Mouse (Mus musculus) Muller cell, postnatal 12 days (primary cell): Measurements from ENCODE around the gene Dnaja2.

Experiments used
- DNase-seq: peaks from one replicate; pipeline ENCODE4 v3.0.0-alpha.2; 2015; ENCODE audit errors: inconsistent ontology term

Gene Dnaja2

GRCm38 (mm10) chr8:85555181-85556145 lies at the start of gene Dnaja2:
Gene Dnaja2, minus strand, starts transcription at chr8:85555344.
- DNase-seq, result peak; percentile 94

- DNase-seq, result no peak
Measured at GRCm38 (mm10) chr8:85604201-85604600, 49.1 kb upstream of the Dnaja2 start.

GRCm38 (mm10) chr8:85603203-85603895 lies 48.2 kb upstream of the Dnaja2 start:
- peak; percentile 31 for DNase-seq

GRCm38 (mm10) chr8:85602737-85603136 lies 47.6 kb upstream of the Dnaja2 start:
- DNase-seq, result peak; percentile 55

GRCm38 (mm10) chr8:85601741-85602140 lies 46.6 kb upstream of the Dnaja2 start:
- no peak for DNase-seq

- DNase-seq, result no peak
Measured at GRCm38 (mm10) chr8:85597413-85598191, 42.5 kb upstream of the Dnaja2 start.

GRCm38 (mm10) chr8:85595391-85595790 lies 40.2 kb upstream of the Dnaja2 start:
- DNase-seq, result no peak

- no peak for DNase-seq
Measured at GRCm38 (mm10) chr8:85594983-85595382, 39.8 kb upstream of the Dnaja2 start.

- DNase-seq, result no peak
Measured at GRCm38 (mm10) chr8:85593324-85593723, 38.2 kb upstream of the Dnaja2 start.

GRCm38 (mm10) chr8:85591532-85591931 lies 36.4 kb upstream of the Dnaja2 start:
- DNase-seq, result peak; percentile 90

GRCm38 (mm10) chr8:85590258-85590657 lies 35.1 kb upstream of the Dnaja2 start:
- no peak for DNase-seq

GRCm38 (mm10) chr8:85588596-85588995 lies 33.5 kb upstream of the Dnaja2 start:
- DNase-seq, result no peak

- no peak for DNase-seq
Measured at GRCm38 (mm10) chr8:85577666-85578065, 22.5 kb upstream of the Dnaja2 start.

GRCm38 (mm10) chr8:85573972-85574496 lies 18.9 kb upstream of the Dnaja2 start:
- DNase-seq, result no peak

- no peak for DNase-seq
Measured at GRCm38 (mm10) chr8:85570466-85570865, 15.3 kb upstream of the Dnaja2 start.

- DNase-seq, result no peak
Measured at GRCm38 (mm10) chr8:85567801-85568200, 12.7 kb upstream of the Dnaja2 start.

- DNase-seq, result no peak
Measured at GRCm38 (mm10) chr8:85565186-85565585, 10.0 kb upstream of the Dnaja2 start.

GRCm38 (mm10) chr8:85563336-85563735 lies 8.2 kb upstream of the Dnaja2 start:
- DNase-seq, result no peak

GRCm38 (mm10) chr8:85559966-85560365 lies 4.8 kb upstream of the Dnaja2 start:
- DNase-seq, result no peak

- DNase-seq, result no peak
Measured at GRCm38 (mm10) chr8:85559201-85559600, 4.1 kb upstream of the Dnaja2 start.

- DNase-seq, result peak; percentile 72
Measured at GRCm38 (mm10) chr8:85557601-85557986, 2.5 kb upstream of the Dnaja2 start.
